Mouse (Mus musculus) gastrocnemius, postnatal 36 days (tissue): ENCODE measurements at regions not wholly inside any gene's neighbourhood (a gene's known extent, or its start where the extent isn't known, plus 50 kb on each side); places are given as distances from the start of the nearest gene placed in this dataset.
A peak's percentile ranks its signal among the peaks of the same experiment; 100 is the strongest.

ENCODE experiments used
- DNase-seq, 2 experiments: peaks; one replicate each; pipeline ENCODE4 v3.0.0; 2022
- intact Hi-C: fragments of 180-260 bp; cut with DNase I; formaldehyde crosslinking; loops from one replicate; pipeline ENCODE4 v1.15.1; 2025

GRCm38 (mm10) chr17:67569865-67570264, 62.7 kb downstream of the Lrrc30 start:
- intact Hi-C loops, result no loop called here
- DNase-seq, result no peak

- intact Hi-C loops, result no loop called here
Measured at GRCm38 (mm10) chr17:67566216-67566615, 66.3 kb downstream of the Lrrc30 start.

GRCm38 (mm10) chr17:67565746-67566145, 66.8 kb downstream of the Lrrc30 start:
- intact Hi-C loops, result no loop called here
- no peak for DNase-seq

More at GRCm38 (mm10) chr17:67566216-67566615, 66.3 kb downstream of the Lrrc30 start:
- DNase-seq, result no peak

GRCm38 (mm10) chr17:67564845-67565244, 67.7 kb downstream of the Lrrc30 start:
- no peak for DNase-seq
- intact Hi-C loops, result no loop called here

GRCm38 (mm10) chr17:67563036-67563435, 69.5 kb downstream of the Lrrc30 start:
- intact Hi-C loops, result no loop called here
- DNase-seq, result no peak

- no peak for DNase-seq
- intact Hi-C loops, result no loop called here
Measured at GRCm38 (mm10) chr17:67561802-67562201, 70.7 kb downstream of the Lrrc30 start.

- DNase-seq, result no peak
- intact Hi-C loops, result no loop called here
Measured at GRCm38 (mm10) chr17:67557351-67557870, 75.1 kb downstream of the Lrrc30 start.

GRCm38 (mm10) chr17:67552581-67553139, 79.9 kb downstream of the Lrrc30 start:
- DNase-seq, result no peak
- intact Hi-C loops, result no loop called here

- intact Hi-C loops, result no loop called here
Measured at GRCm38 (mm10) chr17:67548966-67549700, 83.4 kb downstream of the Lrrc30 start.

GRCm38 (mm10) chr17:67544410-67544809, 88.1 kb downstream of the Lrrc30 start:
- intact Hi-C loops, result no loop called here
- no peak for DNase-seq

More at GRCm38 (mm10) chr17:67548966-67549700, 83.4 kb downstream of the Lrrc30 start:
- DNase-seq, result no peak

GRCm38 (mm10) chr17:67532331-67532730, 100.2 kb downstream of the Lrrc30 start:
- intact Hi-C loops, result no loop called here
- no peak for DNase-seq

GRCm38 (mm10) chr17:67520848-67521411, 111.6 kb downstream of the Lrrc30 start:
- intact Hi-C loops, result no loop called here
- DNase-seq, result no peak

GRCm38 (mm10) chr17:67515601-67516147, 116.8 kb downstream of the Lrrc30 start:
- no peak for DNase-seq
- intact Hi-C loops, result no loop called here

GRCm38 (mm10) chr17:67514387-67515241, 117.9 kb downstream of the Lrrc30 start:
- DNase-seq, result peak in 1 of 2 experiments; percentile 23
- intact Hi-C loops, result no loop called here

- intact Hi-C loops, result no loop called here
- DNase-seq, result peak in 1 of 2 experiments; percentile 27
Measured at GRCm38 (mm10) chr17:67512699-67513450, 119.6 kb downstream of the Lrrc30 start.

GRCm38 (mm10) chr17:67512008-67512407, 120.5 kb downstream of the Lrrc30 start:
- intact Hi-C loops, result no loop called here

GRCm38 (mm10) chr17:67509921-67510320, 122.6 kb downstream of the Lrrc30 start:
- no peak for DNase-seq
- intact Hi-C loops, result no loop called here

More at GRCm38 (mm10) chr17:67512008-67512407, 120.5 kb downstream of the Lrrc30 start:
- no peak for DNase-seq

GRCm38 (mm10) chr17:67509091-67509618, 123.4 kb downstream of the Lrrc30 start:
- DNase-seq, result no peak
- intact Hi-C loops, result no loop called here

- intact Hi-C loops, result no loop called here
- DNase-seq, result no peak
Measured at GRCm38 (mm10) chr17:67508353-67508752, 124.2 kb downstream of the Lrrc30 start.
